Mouse (Mus musculus) kidney, embryonic 16.5 days (tissue): ENCODE measurements around the gene Ssu2. TPM values are rescaled to one million over a fixed set of nuclear protein-coding genes. Genes with fewer than 3 reads are reported as not detected.

Source experiments
- ATAC-seq: fragments of 200-750 bp; cut with Nextera tagmentation; 2 replicates; pipeline ENCODE4 v1.8.0; 2017; ENCODE audit warnings: moderate TSS enrichment; ENCODE audit not compliant: low FRiP score, low TSS enrichment
- H3K27ac ChIP-seq: fragments of 300-500 bp; sonication (generic); 2 replicates; pipeline ENCODE4 v1.5.1; 2014; ENCODE audit warnings: low read length
- H3K27me3 ChIP-seq: fragments of 300-500 bp; sonication (generic); 2 replicates; pipeline ENCODE4 v1.6.1; 2014; ENCODE audit warnings: low read length, control low read depth, mixed read lengths; ENCODE audit not compliant: insufficient read depth
- H3K36me3 ChIP-seq: fragments of 300-500 bp; sonication (generic); 2 replicates; pipeline ENCODE4 v1.6.1; 2014; ENCODE audit warnings: low read length, control low read depth, mixed read lengths; ENCODE audit not compliant: insufficient read depth
- H3K4me1 ChIP-seq: fragments of 300-500 bp; sonication (generic); 2 replicates; pipeline ENCODE4 v1.6.1; 2014; ENCODE audit warnings: low read length, control low read depth, mixed read lengths; ENCODE audit not compliant: insufficient read depth
- H3K4me2 ChIP-seq: fragments of 300-500 bp; sonication (generic); replicated peaks from 2 replicates; pipeline ENCODE4 v1.6.1; 2014; ENCODE audit warnings: low read depth, low read length
- H3K4me3 ChIP-seq: fragments of 300-500 bp; sonication (generic); 2 replicates; pipeline ENCODE4 v1.5.1; 2014; ENCODE audit warnings: mild to moderate bottlenecking, low read length
- H3K9ac ChIP-seq: fragments of 300-500 bp; sonication (generic); replicated peaks from 2 replicates; pipeline ENCODE4 v1.6.1; 2014; ENCODE audit warnings: low read length
- H3K9me3 ChIP-seq: fragments of 300-500 bp; sonication (generic); 2 replicates; pipeline ENCODE4 v1.6.1; 2016; ENCODE audit warnings: low read length, control low read depth
- WGBS: fragments of 180-500 bp; shearing (Covaris S2); extraction: QIAGEN DNeasy Blood & Tissue Kit; methylation state at CpG from one replicate; pipeline ENCODE4 v1.1.7; 2014; 5-methylcytosine and 5-hydroxymethylcytosine counted together
- polyA plus RNA-seq: library from polyadenylated mRNA; unstranded; fragments of >200 nt; fragmentation: Nextera tagmentation; extraction: Ambion mirVana; gene quantifications from 2 replicates; pipeline ENCODE4 v1.2.1, GENCODE M21; 2015

The Ssu2 gene
- polyA plus RNA-seq = 3.9 and 6.1 TPM in 2 replicates

- no peak within 1 kb of the TSS for H3K9ac ChIP-seq
- H3K9me3 ChIP-seq = no peaks in the 10 kb centered on the region
- no peaks in the 10 kb centered on the region for H3K4me1 ChIP-seq
- H3K27me3 ChIP-seq = no peaks in the 10 kb centered on the region
- 0 out of 2 replicates have a peak within 1 kb of the TSS, but pooled peaks have one; percentile 47 for H3K27ac ChIP-seq
- ATAC-seq = no peak
- 74% methylated on average over 9 of the region's 9 CpGs for WGBS
- H3K4me2 ChIP-seq = no peak within 1 kb of the TSS
- no peaks in the 10 kb centered on the region for H3K36me3 ChIP-seq
- no peak within 1 kb of the TSS for H3K4me3 ChIP-seq
These were observed at the start of gene Ssu2 for GRCm38 (mm10) chr6:112387947-112388346. Gene Ssu2 (minus strand): TSS chr6:112388023.

- no peaks in the 10 kb centered on the region for H3K4me1 ChIP-seq
- H3K4me2 ChIP-seq = no peak overlapping the region
- 67% methylated on average over 6 of the region's 6 CpGs for WGBS
- H3K4me3 ChIP-seq = no peak overlapping the region
- no peaks in the 10 kb centered on the region for H3K27me3 ChIP-seq
- no peak overlapping the region for H3K9ac ChIP-seq
- H3K36me3 ChIP-seq = no peaks in the 10 kb centered on the region
- ATAC-seq = no peak
- H3K9me3 ChIP-seq = peaks cover 5% of the 10 kb centered on the region
- no peak overlapping the region for H3K27ac ChIP-seq
These were observed 38.4 kb upstream of the Ssu2 start for GRCm38 (mm10) chr6:112426018-112426732.

GRCm38 (mm10) chr6:112423746-112424501, 36.1 kb upstream of the Ssu2 start:
- WGBS = 75% methylated on average over 8 of the region's 8 CpGs
- no peaks in the 10 kb centered on the region for H3K36me3 ChIP-seq
- H3K27ac ChIP-seq = no peak overlapping the region
- no peak overlapping the region for H3K9ac ChIP-seq
- H3K27me3 ChIP-seq = no peaks in the 10 kb centered on the region
- no peaks in the 10 kb centered on the region for H3K4me1 ChIP-seq
- no peak for ATAC-seq
- H3K4me3 ChIP-seq = no peak overlapping the region
- no peak overlapping the region for H3K4me2 ChIP-seq
- peaks cover 5% of the 10 kb centered on the region for H3K9me3 ChIP-seq

GRCm38 (mm10) chr6:112420883-112421282, 33.1 kb upstream of the Ssu2 start:
- no peak for ATAC-seq
- 100% methylated on average over 1 of the region's 1 CpGs for WGBS
- Histone ChIP-seq H3K36me3 (no peaks in the 10 kb centered on the region), H3K9ac (no peak overlapping the region), H3K4me1 (no peaks in the 10 kb centered on the region), H3K4me2 (no peak overlapping the region), H3K4me3 (no peak overlapping the region), H3K27me3 (no peaks in the 10 kb centered on the region), H3K27ac (no peak overlapping the region), H3K9me3 (peaks cover 5% of the 10 kb centered on the region)

GRCm38 (mm10) chr6:112419333-112419732, 31.5 kb upstream of the Ssu2 start:
- WGBS = 72% methylated on average over 9 of the region's 9 CpGs
- no peaks in the 10 kb centered on the region for H3K4me1 ChIP-seq
- no peak overlapping the region for H3K4me3 ChIP-seq
- H3K27ac ChIP-seq = no peak overlapping the region
- H3K9ac ChIP-seq = no peak overlapping the region
- H3K9me3 ChIP-seq = peaks cover 5% of the 10 kb centered on the region
- no peak for ATAC-seq
- no peaks in the 10 kb centered on the region for H3K36me3 ChIP-seq
- H3K27me3 ChIP-seq = no peaks in the 10 kb centered on the region
- no peak overlapping the region for H3K4me2 ChIP-seq

GRCm38 (mm10) chr6:112404111-112404510, 16.3 kb upstream of the Ssu2 start:
- WGBS = 72% methylated on average over 5 of the region's 5 CpGs
- Histone ChIP-seq H3K9ac (no peak overlapping the region), H3K9me3 (no peaks in the 10 kb centered on the region), H3K4me1 (no peaks in the 10 kb centered on the region), H3K36me3 (no peaks in the 10 kb centered on the region), H3K4me3 (no peak overlapping the region), H3K27me3 (no peaks in the 10 kb centered on the region), H3K4me2 (no peak overlapping the region), H3K27ac (no peak overlapping the region)
- no peak for ATAC-seq

- peak; percentile 87 for ATAC-seq
- H3K27ac ChIP-seq = peak overlapping the region; percentile 47; the same call in 1 of the 2 replicates
- 68% methylated on average over 12 of the region's 12 CpGs for WGBS
These were observed 14.3 kb upstream of the Ssu2 start for GRCm38 (mm10) chr6:112401953-112402683.

GRCm38 (mm10) chr6:112397351-112397750, 9.5 kb upstream of the Ssu2 start:
- H3K27me3 ChIP-seq = no peaks in the 10 kb centered on the region
- H3K4me3 ChIP-seq = no peak overlapping the region
- no peaks in the 10 kb centered on the region for H3K9me3 ChIP-seq
- no peaks in the 10 kb centered on the region for H3K4me1 ChIP-seq
- no peak for ATAC-seq
- H3K36me3 ChIP-seq = no peaks in the 10 kb centered on the region
- H3K4me2 ChIP-seq = no peak overlapping the region
- 79% methylated on average over 3 of the region's 3 CpGs for WGBS
- H3K9ac ChIP-seq = no peak overlapping the region
- no peak overlapping the region for H3K27ac ChIP-seq

More at GRCm38 (mm10) chr6:112401953-112402683, 14.3 kb upstream of the Ssu2 start:
- H3K4me3 ChIP-seq = no peak overlapping the region
- no peak overlapping the region for H3K9ac ChIP-seq
- no peak overlapping the region for H3K4me2 ChIP-seq
- H3K9me3 ChIP-seq = no peaks in the 10 kb centered on the region
- H3K4me1 ChIP-seq = no peaks in the 10 kb centered on the region
- H3K27me3 ChIP-seq = no peaks in the 10 kb centered on the region
- H3K36me3 ChIP-seq = no peaks in the 10 kb centered on the region

- no peak for ATAC-seq
- Histone ChIP-seq H3K4me2 (no peak overlapping the region), H3K27ac (no peak overlapping the region), H3K4me3 (no peak overlapping the region), H3K9ac (no peak overlapping the region), H3K4me1 (no peaks in the 10 kb centered on the region), H3K36me3 (no peaks in the 10 kb centered on the region), H3K9me3 (no peaks in the 10 kb centered on the region), H3K27me3 (no peaks in the 10 kb centered on the region)
- WGBS = 86% methylated on average over 3 of the region's 3 CpGs
These were observed 8.5 kb upstream of the Ssu2 start for GRCm38 (mm10) chr6:112396352-112396751.
